Mouse (Mus musculus) embryonic facial prominence, embryonic 13.5 days (tissue): Measurements from ENCODE around the gene Sgtb. TPM values are rescaled to one million over a fixed set of nuclear protein-coding genes. Genes with fewer than 3 reads are reported as not detected.

Experiments used
- ATAC-seq: fragments of 200-750 bp; cut with Nextera tagmentation; 2 replicates; pipeline ENCODE4 v1.8.0; 2017; ENCODE audit warnings: low read depth; ENCODE audit not compliant: insufficient number of reproducible peaks, insufficient read depth, low FRiP score, low TSS enrichment
- H3K27ac ChIP-seq: fragments of 300-500 bp; sonication (generic); 2 replicates; pipeline ENCODE4 v1.5.1; 2015; ENCODE audit warnings: moderate library complexity, mild to moderate bottlenecking, inconsistent platforms
- H3K27me3 ChIP-seq: fragments of 300-500 bp; sonication (generic); 2 replicates; pipeline ENCODE4 v1.6.1; 2015; ENCODE audit warnings: mild to moderate bottlenecking, inconsistent platforms
- H3K36me3 ChIP-seq: fragments of 300-500 bp; sonication (generic); 2 replicates; pipeline ENCODE4 v1.6.1; 2015; ENCODE audit warnings: mild to moderate bottlenecking, inconsistent platforms
- H3K4me1 ChIP-seq: fragments of 300-500 bp; sonication (generic); 2 replicates; pipeline ENCODE4 v1.6.1; 2015; ENCODE audit warnings: inconsistent platforms
- H3K4me2 ChIP-seq: fragments of 300-500 bp; sonication (generic); 2 replicates; pipeline ENCODE4 v1.6.1; 2015; ENCODE audit warnings: moderate library complexity, mild to moderate bottlenecking, inconsistent platforms
- H3K4me3 ChIP-seq: fragments of 300-500 bp; sonication (generic); 2 replicates; pipeline ENCODE4 v1.5.1; 2015; ENCODE audit warnings: mild to moderate bottlenecking, inconsistent platforms
- H3K9ac ChIP-seq: fragments of 300-500 bp; sonication (generic); 2 replicates; pipeline ENCODE4 v1.6.1; 2015; ENCODE audit warnings: mild to moderate bottlenecking, inconsistent platforms
- H3K9me3 ChIP-seq: fragments of 300-500 bp; sonication (generic); 2 replicates; pipeline ENCODE4 v1.6.1; 2016; ENCODE audit warnings: inconsistent platforms
- WGBS: fragments of 180-500 bp; shearing (Covaris S2); methylation state at CpG from one replicate; pipeline ENCODE4 v1.1.7; 2015; ENCODE audit warnings: mixed read lengths; 5-methylcytosine and 5-hydroxymethylcytosine counted together
- polyA plus RNA-seq: library from polyadenylated mRNA; unstranded; fragments of >200 nt; fragmentation: Nextera tagmentation; extraction: Ambion mirVana; gene quantifications from 2 replicates; pipeline ENCODE4 v1.2.1, GENCODE M21; 2015

Gene Sgtb
- polyA plus RNA-seq, 1 experiment from 2014 or later, result 8.9 TPM

DNA sequence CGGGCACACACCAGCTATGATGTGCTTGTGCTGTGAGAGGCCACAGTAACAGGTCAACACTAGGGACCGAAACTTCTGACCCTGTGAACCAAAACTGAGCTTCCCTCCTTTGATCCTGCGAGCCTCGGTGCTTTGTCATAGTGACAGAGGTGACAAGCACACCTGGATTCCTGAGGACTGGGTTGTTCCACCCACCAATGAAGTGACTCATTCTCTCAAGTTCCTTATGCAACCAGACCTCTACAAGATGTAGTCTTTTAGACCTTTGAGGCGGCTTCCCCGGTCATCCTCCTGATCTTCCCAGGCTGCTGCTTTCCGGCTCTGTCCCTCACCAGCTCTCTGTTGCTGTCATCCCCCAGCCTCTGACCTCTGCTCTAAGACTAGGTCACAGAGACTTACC lies 27.0 kb upstream of the Sgtb start:
- no peak overlapping the region for H3K4me3 ChIP-seq
- H3K36me3 ChIP-seq, result no peaks in the 10 kb centered on the region
- no peaks in the 10 kb centered on the region for H3K9me3 ChIP-seq
- no peak overlapping the region for H3K27ac ChIP-seq
- 87% methylated on average over 7 of the region's 7 CpGs for WGBS
- no peak for ATAC-seq
- H3K27me3 ChIP-seq, result no peaks in the 10 kb centered on the region
- H3K4me1 ChIP-seq, result no peaks in the 10 kb centered on the region
- H3K9ac ChIP-seq, result no peak overlapping the region
- H3K4me2 ChIP-seq, result no peak overlapping the region

DNA sequence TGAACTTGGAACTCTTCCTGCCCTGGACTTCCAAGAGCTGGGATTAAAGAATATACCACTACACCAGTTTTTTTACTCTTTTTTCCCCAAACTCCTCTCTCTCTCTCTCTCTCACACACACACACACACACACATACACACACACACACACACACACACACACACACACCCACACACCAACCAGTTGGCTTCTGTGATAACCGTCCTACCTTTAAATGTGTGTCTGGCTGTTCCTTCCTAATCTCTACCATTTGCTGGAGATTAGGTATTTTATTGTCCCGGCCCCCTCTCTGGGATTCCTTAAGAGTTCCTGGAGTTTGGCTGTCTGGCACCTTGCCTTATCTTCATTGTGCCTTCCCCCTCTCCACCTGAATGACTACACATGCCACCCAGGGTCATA lies 24.9 kb upstream of the Sgtb start:
- no peaks in the 10 kb centered on the region for H3K9me3 ChIP-seq
- no peaks in the 10 kb centered on the region for H3K27me3 ChIP-seq
- no peaks in the 10 kb centered on the region for H3K36me3 ChIP-seq
- no peak overlapping the region for H3K9ac ChIP-seq
- 80% methylated on average over 2 of the region's 2 CpGs for WGBS
- no peak overlapping the region for H3K27ac ChIP-seq
- no peaks in the 10 kb centered on the region for H3K4me1 ChIP-seq
- no peak overlapping the region for H3K4me3 ChIP-seq
- H3K4me2 ChIP-seq, result no peak overlapping the region
- ATAC-seq, result no peak

DNA sequence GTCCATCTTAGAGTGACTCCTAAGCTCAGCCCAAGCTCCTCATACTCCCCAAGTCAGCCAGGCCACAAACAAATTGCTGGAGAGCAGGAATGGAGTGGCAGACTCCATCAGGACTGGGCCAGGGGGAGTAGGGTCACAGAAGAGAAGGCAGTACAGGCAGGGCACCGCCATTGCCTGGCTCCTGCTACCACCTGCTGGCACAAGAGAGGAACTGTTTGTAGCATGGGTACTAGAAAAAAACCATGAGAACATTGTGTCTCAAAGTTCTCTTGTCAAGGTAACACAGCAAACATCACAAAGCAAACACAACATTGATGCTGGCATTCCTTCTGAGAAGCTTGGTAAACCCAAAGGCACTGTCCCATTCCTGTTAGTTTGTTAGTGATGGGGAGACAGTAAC lies 20.2 kb upstream of the Sgtb start:
- Histone ChIP-seq H3K27ac (no peak overlapping the region), H3K4me3 (no peak overlapping the region), H3K9ac (no peak overlapping the region), H3K4me1 (no peaks in the 10 kb centered on the region), H3K4me2 (no peak overlapping the region), H3K9me3 (no peaks in the 10 kb centered on the region), H3K27me3 (no peaks in the 10 kb centered on the region), H3K36me3 (no peaks in the 10 kb centered on the region)
- ATAC-seq, result no peak
- WGBS, result 24% methylated on average over 1 of the region's 1 CpGs

DNA sequence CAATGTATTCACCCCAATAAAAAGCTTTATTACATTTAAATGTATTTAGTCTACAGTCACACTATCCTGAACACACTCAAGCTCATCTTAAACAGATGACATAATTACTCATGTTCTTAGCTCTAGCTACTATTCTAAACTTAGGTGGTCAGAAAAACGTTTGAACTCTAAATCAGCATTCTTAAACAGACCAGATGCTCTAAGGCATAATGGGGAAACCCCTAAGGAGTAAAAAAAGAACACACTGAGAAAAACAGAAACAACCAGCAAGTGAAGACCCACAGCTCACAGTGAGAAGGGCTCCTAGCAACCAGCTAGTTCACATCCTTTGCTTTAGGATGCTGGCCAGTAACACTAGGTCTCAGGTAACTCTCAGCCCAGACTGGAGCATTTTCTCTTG lies 17.8 kb upstream of the Sgtb start:
- Histone ChIP-seq H3K4me3 (no peak overlapping the region), H3K4me2 (no peak overlapping the region), H3K4me1 (0 out of 2 replicates have a peak, but pooled peaks cover 5% of the 10 kb centered on the region), H3K36me3 (no peaks in the 10 kb centered on the region), H3K27ac (no peak overlapping the region), H3K9ac (no peak overlapping the region), H3K9me3 (no peaks in the 10 kb centered on the region), H3K27me3 (no peaks in the 10 kb centered on the region)
- 13% methylated on average over 1 of the region's 1 CpGs for WGBS
- no peak for ATAC-seq

DNA sequence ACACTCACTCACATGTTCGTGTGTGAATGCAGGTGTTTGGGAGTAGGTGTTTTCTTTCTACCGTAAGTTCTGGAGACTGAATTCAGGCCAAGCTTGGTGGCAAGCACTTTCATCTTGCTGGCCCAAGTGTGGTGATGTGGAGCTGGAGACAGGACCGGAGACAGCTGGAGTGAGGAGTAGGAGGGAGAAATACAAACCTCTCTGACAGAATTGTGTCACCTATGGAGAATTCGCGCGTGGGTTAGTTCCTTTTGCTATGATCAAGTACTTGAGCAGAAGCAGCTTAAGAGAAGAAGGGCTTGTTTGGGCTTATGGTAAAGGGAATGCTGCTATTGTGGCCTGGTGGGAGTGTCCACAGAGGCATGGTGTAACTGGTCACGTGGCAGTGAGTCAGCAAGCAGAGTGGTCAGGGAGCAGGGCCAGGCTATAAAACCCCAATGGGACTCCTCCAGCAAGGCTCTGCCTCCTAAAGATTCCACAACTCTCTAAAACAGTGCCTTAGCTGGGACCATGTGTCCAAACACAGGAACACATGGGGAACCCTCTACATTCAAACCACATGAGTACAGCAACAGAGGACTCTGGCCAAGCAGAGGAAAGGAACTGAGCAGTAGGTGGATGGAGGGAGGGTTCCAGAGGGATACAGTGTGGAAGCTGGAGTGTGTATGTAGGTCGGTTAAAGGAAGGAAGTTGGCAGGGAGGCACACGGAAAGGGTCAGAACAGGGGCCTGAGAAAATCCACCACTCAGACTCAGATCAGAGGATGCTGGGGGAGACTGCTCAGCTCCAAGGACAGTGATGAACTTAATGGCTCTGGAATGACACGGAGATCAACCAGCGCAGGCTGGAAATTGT lies 14.8 kb upstream of the Sgtb start:
- Histone ChIP-seq H3K27me3 (no peaks in the 10 kb centered on the region), H3K36me3 (no peaks in the 10 kb centered on the region), H3K4me3 (no peak overlapping the region), H3K9ac (no peak overlapping the region), H3K4me1 (0 out of 2 replicates have a peak, but pooled peaks cover 5% of the 10 kb centered on the region), H3K4me2 (no peak overlapping the region), H3K9me3 (no peaks in the 10 kb centered on the region), H3K27ac (no peak overlapping the region)
- WGBS, result 75% methylated on average over 11 of the region's 11 CpGs
- ATAC-seq, result no peak

DNA sequence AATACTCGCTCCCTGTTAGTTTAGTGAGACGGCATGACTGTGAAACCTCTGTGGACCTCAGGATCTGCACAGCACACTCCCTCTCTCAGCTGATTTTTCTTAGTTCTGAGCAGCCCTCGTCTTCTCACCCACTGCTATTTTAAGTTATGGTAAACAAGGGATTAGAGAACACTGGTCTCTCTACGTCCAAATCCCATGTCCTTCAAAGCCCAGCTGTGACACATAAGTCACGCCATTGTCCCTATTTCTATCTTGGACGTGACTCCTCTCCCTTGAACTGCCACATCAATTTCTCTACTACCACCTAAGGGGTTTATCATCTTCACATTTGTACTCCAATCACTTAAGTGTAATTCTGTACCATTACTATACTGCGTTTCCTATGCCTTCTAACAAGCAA lies 13.6 kb upstream of the Sgtb start:
- no peak overlapping the region for H3K4me3 ChIP-seq
- 51% methylated on average over 7 of the region's 7 CpGs for WGBS
- H3K27ac ChIP-seq, result no peak overlapping the region
- ATAC-seq, result no peak
- H3K36me3 ChIP-seq, result 0 out of 2 replicates have a peak, but pooled peaks cover 5% of the 10 kb centered on the region
- H3K4me2 ChIP-seq, result no peak overlapping the region
- no peaks in the 10 kb centered on the region for H3K27me3 ChIP-seq
- H3K4me1 ChIP-seq, result 0 out of 2 replicates have a peak, but pooled peaks cover 5% of the 10 kb centered on the region
- no peaks in the 10 kb centered on the region for H3K9me3 ChIP-seq
- no peak overlapping the region for H3K9ac ChIP-seq

DNA sequence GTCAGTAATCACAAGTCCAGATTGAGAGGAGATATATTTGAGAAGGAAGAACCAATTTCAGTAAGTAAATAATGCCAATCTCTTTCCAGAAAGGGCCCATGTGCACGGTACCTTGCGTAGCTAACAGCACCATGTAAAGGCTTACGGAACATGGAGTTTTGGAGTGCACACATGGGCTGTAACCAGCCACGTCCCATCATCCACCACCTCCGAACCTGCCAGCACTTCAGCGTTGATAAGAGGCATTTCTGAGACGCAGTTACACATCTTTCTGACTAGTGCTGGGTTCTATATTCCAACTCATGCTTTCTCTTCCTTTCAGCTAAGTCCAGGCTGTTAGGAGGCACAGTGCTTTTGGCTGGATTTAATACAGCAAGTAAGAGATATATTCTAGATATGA lies 12.4 kb upstream of the Sgtb start:
- WGBS, result 93% methylated on average over 7 of the region's 7 CpGs
- no peak overlapping the region for H3K4me3 ChIP-seq
- H3K9me3 ChIP-seq, result no peaks in the 10 kb centered on the region
- 0 out of 2 replicates have a peak, but pooled peaks cover 5% of the 10 kb centered on the region for H3K36me3 ChIP-seq
- H3K27me3 ChIP-seq, result no peaks in the 10 kb centered on the region
- 0 out of 2 replicates have a peak, but pooled peaks cover 5% of the 10 kb centered on the region for H3K4me1 ChIP-seq
- no peak overlapping the region for H3K4me2 ChIP-seq
- H3K9ac ChIP-seq, result no peak overlapping the region
- H3K27ac ChIP-seq, result no peak overlapping the region
- ATAC-seq, result no peak

DNA sequence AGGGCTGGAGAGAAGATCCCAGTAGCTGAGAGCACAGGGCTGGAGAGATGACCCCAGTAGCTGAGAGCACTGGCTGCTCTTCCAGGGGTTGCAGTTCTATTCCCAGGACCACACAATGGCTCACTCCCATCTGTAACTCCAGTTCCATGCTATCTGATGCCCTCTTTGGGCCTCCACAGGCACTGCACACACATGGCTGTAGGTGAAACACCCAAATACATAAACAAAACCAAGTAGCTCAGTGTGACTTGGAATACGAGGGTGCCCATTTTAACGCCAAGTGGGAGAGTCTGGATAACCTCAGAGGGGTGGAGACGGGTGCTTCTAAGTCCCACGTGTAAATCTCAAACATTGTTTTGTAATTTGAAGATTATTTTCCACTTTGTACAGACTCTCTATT lies 9.1 kb upstream of the Sgtb start:
- no peaks in the 10 kb centered on the region for H3K27me3 ChIP-seq
- no peak overlapping the region for H3K4me2 ChIP-seq
- H3K9me3 ChIP-seq, result peaks cover 10% of the 10 kb centered on the region
- no peaks in the 10 kb centered on the region for H3K4me1 ChIP-seq
- 84% methylated on average over 4 of the region's 4 CpGs for WGBS
- H3K27ac ChIP-seq, result no peak overlapping the region
- no peak overlapping the region for H3K4me3 ChIP-seq
- ATAC-seq, result no peak
- H3K36me3 ChIP-seq, result peaks cover 8% of the 10 kb centered on the region; the same call in 1 of the 2 replicates
- no peak overlapping the region for H3K9ac ChIP-seq

DNA sequence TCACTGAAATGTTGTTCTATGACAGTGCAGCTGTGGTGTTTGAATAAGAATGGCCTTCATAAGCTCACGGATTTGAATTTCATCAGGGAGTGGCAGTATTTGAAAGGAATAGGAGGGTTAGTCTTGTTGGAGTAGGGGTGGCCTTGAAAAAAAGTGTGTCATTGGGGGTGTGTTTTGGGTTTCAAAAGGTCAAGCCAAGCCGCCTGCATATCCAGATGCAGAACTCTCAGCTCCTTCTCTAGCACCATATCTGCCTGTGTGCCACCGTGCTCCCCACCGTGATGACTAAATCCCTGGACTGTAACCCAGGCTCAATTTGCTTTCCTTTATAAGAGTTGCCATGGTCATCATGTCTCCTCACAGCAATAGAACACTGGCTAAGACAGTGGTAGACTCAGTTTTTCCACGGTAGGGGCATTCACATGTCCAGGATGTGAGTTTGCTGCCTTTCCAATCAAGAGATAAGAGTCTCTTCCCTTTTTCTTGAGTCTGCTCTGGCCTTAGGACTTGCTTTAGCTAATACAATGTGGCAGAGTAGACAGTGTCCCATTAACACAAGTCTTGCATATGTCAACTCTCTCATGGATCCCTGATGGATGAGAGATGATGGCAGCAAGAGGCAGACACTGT lies 7.8 kb upstream of the Sgtb start:
- H3K4me1 ChIP-seq, result no peaks in the 10 kb centered on the region
- no peak overlapping the region for H3K27ac ChIP-seq
- H3K27me3 ChIP-seq, result no peaks in the 10 kb centered on the region
- WGBS, result 81% methylated on average over 5 of the region's 5 CpGs
- H3K9ac ChIP-seq, result no peak overlapping the region
- ATAC-seq, result no peak
- peaks cover 8% of the 10 kb centered on the region; the same call in 1 of the 2 replicates for H3K36me3 ChIP-seq
- no peak overlapping the region for H3K4me2 ChIP-seq
- H3K9me3 ChIP-seq, result peaks cover 10% of the 10 kb centered on the region
- H3K4me3 ChIP-seq, result no peak overlapping the region

DNA sequence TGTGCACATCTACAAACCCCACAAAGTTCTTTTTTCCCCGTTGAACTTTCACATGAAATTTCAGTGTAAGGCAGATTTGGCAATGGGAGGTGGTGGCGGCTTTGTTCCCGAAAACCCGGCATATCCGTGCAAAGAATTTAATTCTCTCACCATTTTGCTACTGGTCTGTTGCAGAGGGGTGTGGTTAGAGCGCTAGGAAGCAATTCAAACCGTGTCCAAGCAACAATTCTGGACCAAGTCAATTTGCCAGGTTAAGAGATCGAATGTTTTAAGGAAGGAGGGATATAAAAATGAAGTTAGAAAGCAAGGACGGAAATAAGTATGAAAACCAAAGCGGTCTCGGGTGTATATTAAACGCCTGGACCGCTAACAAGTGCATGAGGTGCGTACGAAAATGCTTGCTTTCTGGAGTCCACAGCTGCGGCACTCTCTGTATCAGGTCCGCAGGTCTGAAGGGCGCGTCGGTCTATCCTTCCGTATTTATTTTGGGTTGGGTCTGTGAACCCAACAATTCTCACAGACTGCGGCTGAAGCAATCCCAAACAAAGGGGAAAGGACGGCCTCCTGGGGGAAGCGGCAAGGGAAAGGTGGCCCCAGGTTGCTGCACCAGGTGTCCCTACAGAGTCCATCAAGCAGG lies 772 bp upstream of the Sgtb start:
- Histone ChIP-seq H3K9me3 (peaks cover 11% of the 10 kb centered on the region), H3K9ac (peak overlapping the region; percentile 75), H3K36me3 (peaks cover 4% of the 10 kb centered on the region; the same call in 1 of the 2 replicates), H3K4me3 (peak overlapping the region; percentile 82), H3K27me3 (no peaks in the 10 kb centered on the region), H3K4me2 (peak overlapping the region; percentile 85), H3K27ac (0 out of 2 replicates have a peak overlapping the region, but pooled peaks have one; percentile 7), H3K4me1 (peaks cover 25% of the 10 kb centered on the region)
- ATAC-seq, result 0 out of 2 replicates have a peak, but pooled peaks have one; percentile 0
- WGBS, result 2% methylated on average over 24 of the region's 24 CpGs

DNA sequence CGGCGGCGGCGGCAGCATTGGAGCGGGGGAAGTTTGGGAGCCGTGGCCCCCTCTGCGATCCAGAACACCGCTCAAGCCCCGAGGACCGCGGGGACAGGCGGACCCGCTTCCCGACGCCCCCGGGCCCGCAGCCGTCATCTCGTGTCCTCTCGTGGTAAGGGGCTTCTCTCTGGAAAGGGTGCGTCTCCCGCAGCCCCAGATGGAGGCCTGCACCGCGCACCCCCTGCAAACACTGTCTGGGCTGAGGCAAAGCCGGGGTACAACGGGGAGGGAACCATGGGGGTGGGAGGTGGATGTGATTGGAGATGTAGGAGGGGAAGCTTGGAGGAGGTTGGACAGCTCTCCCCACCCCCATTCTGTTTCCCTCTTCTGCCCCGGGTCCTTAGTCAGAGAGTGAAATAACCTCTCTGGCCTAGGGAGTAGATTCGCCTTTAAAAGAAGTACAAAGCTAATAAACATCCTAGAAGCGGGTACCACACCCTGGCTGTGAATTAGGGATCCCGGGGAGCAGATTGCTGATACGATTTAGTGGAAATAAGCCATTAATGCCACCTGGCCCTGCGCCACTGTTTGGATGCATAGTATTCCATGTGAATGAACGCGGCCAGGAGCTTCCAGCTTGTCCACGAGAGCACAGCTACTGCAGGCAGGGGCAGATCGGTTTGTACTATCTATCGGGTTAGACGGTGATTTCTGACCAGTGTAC lies 428 bp downstream of the Sgtb start:
- Histone ChIP-seq H3K4me2 (peak overlapping the region; percentile 85), H3K9me3 (peaks cover 3% of the 10 kb centered on the region; the same call in 1 of the 2 replicates), H3K27me3 (no peaks in the 10 kb centered on the region), H3K4me1 (peaks cover 25% of the 10 kb centered on the region), H3K36me3 (peaks cover 3% of the 10 kb centered on the region; the same call in 1 of the 2 replicates), H3K4me3 (peak overlapping the region; percentile 82), H3K9ac (peak overlapping the region; percentile 74), H3K27ac (peak overlapping the region; percentile 13; the same call in 1 of the 2 replicates)
- peak; percentile 63 for ATAC-seq
- 2% methylated on average over 38 of the region's 38 CpGs for WGBS
